Mouse (Mus musculus): ENCODE measurements at regions not wholly inside any gene's neighbourhood (a gene's known extent, or its start where the extent isn't known, plus 50 kb on each side); places are given as distances from the start of the nearest gene placed in this dataset.

- no peak for DNase-seq
Measured at GRCm38 (mm10) chr10:117896911-117897643, 51.2 kb upstream of the Rap1b start.

GRCm38 (mm10) chr10:117897766-117898165, 51.9 kb upstream of the Rap1b start:
- no peak for DNase-seq

GRCm38 (mm10) chr10:117898391-117898790, 52.6 kb upstream of the Rap1b start:
- DNase-seq: no peak

- peak; percentile 62 for DNase-seq
Measured at GRCm38 (mm10) chr10:117899410-117899935, 53.6 kb upstream of the Rap1b start.

- peak; percentile 61 for DNase-seq
Measured at GRCm38 (mm10) chr10:117905666-117906266, 59.9 kb upstream of the Rap1b start.

- peak; percentile 89 for DNase-seq
Measured at GRCm38 (mm10) chr10:117906267-117906811, 60.5 kb upstream of the Rap1b start.

GRCm38 (mm10) chr10:117908079-117908675, 62.3 kb upstream of the Rap1b start:
- no peak for DNase-seq

GRCm38 (mm10) chr10:117909155-117909554, 63.3 kb upstream of the Rap1b start:
- DNase-seq: no peak

- no peak for DNase-seq
Measured at GRCm38 (mm10) chr10:117909811-117910239, 64.0 kb upstream of the Rap1b start.

- no peak for DNase-seq
Measured at GRCm38 (mm10) chr10:117910426-117910825, 64.6 kb upstream of the Rap1b start.

GRCm38 (mm10) chr10:117915011-117915735, 69.3 kb upstream of the Rap1b start:
- no peak for DNase-seq

- DNase-seq: peak; percentile 62
Measured at GRCm38 (mm10) chr10:117916280-117916679, 70.4 kb upstream of the Rap1b start.

GRCm38 (mm10) chr10:117917870-117918269, 72.0 kb upstream of the Rap1b start:
- DNase-seq: no peak

- DNase-seq: no peak
Measured at GRCm38 (mm10) chr10:117918616-117919015, 72.8 kb upstream of the Rap1b start.

- no peak for DNase-seq
Measured at GRCm38 (mm10) chr10:117919186-117919941, 73.5 kb upstream of the Rap1b start.

GRCm38 (mm10) chr10:117925186-117925585, 79.4 kb upstream of the Rap1b start:
- no peak for DNase-seq

- DNase-seq: peak; percentile 43
Measured at GRCm38 (mm10) chr10:117925611-117926555, 80.0 kb upstream of the Rap1b start.

GRCm38 (mm10) chr10:117928998-117929397, 83.2 kb upstream of the Rap1b start:
- DNase-seq: no peak

GRCm38 (mm10) chr10:117934797-117935196, 89.0 kb upstream of the Rap1b start:
- no peak for DNase-seq

- DNase-seq: no peak
Measured at GRCm38 (mm10) chr10:117938717-117939116, 92.9 kb upstream of the Rap1b start.
